Mouse (Mus musculus) cortical plate, adult 2 months (tissue): ENCODE measurements at regions not wholly inside any gene's neighbourhood (a gene's known extent, or its start where the extent isn't known, plus 50 kb on each side); places are given as distances from the start of the nearest gene placed in this dataset.

ENCODE experiments used
- CTCF ChIP-seq: fragments of 200-500 bp; IDR thresholded peaks from 2 replicates; pipeline ENCODE4 v1.5.1; 2011; ENCODE audit warnings: mild to moderate bottlenecking, control low read depth, low read length; ENCODE audit not compliant: insufficient read depth; ENCODE audit errors: extremely low read depth
- POLR2A ChIP-seq: fragments of 200-500 bp; IDR thresholded peaks from 2 replicates; pipeline ENCODE4 v1.6.1; 2011; ENCODE audit warnings: mild to moderate bottlenecking, low read length, control low read depth; ENCODE audit not compliant: insufficient read depth; ENCODE audit errors: extremely low read depth

DNA sequence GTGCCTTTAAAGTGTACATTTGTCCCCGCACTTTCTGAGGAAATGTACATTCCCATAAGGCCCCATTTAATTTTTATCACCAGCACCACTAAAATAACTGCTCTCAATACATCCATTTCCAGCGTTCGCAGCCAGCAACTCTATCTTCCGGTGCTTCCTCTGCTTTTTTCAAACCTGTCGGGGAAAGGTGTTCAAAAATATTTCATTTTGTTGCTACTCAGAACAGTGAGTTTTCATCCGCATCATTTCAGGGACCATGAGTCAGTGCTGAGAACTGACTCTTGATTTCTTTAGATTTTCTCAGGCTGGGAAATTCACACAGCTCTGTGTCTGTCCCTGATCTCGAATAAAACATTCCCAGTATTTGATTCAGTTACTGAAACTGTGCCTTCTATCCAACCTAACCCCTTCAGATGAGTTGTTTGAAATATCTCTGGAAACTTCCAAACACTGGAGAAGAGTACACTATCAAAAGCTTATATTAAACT, 959.4 kb downstream of the Brinp1 start:
- TF ChIP-seq CTCF (no peak), POLR2A (no peak)
